Mouse (Mus musculus): ENCODE data around the gene Gm15262. TPM values are rescaled to one million over a fixed set of nuclear protein-coding genes. Genes with fewer than 3 reads are reported as not detected.

Gm15262 gene
- polyA plus RNA-seq, 1 experiment from 2014 or later: not detected

Other genes with a start within 250 kb of the Gm15262 start
- 1.6 and 2.0 TPM in 2 replicates for gene Scml2, start 170.3 kb upstream of the Gm15262 start, polyA plus RNA-seq (2015; fragmentation: Nextera tagmentation; extraction: Ambion mirVana)